Mouse (Mus musculus) thymus, adult 2 months (tissue): ENCODE results near the gene B4galt5.

ENCODE experiments used
- CTCF ChIP-seq: fragments of 200-500 bp; IDR thresholded peaks from 2 replicates; pipeline ENCODE4 v1.5.1; 2012; ENCODE audit warnings: mild to moderate bottlenecking, control low read depth, low read length, moderate library complexity, borderline replicate concordance; ENCODE audit not compliant: control insufficient read depth, poor library complexity, insufficient read depth; ENCODE audit errors: extremely low read depth
- POLR2A ChIP-seq: fragments of 200-500 bp; IDR thresholded peaks from 2 replicates; pipeline ENCODE4 v1.6.1; 2012; ENCODE audit warnings: mild to moderate bottlenecking, low read length, control low read depth, moderate library complexity; ENCODE audit not compliant: control insufficient read depth, poor library complexity, insufficient read depth; ENCODE audit errors: extremely low read depth

DNA sequence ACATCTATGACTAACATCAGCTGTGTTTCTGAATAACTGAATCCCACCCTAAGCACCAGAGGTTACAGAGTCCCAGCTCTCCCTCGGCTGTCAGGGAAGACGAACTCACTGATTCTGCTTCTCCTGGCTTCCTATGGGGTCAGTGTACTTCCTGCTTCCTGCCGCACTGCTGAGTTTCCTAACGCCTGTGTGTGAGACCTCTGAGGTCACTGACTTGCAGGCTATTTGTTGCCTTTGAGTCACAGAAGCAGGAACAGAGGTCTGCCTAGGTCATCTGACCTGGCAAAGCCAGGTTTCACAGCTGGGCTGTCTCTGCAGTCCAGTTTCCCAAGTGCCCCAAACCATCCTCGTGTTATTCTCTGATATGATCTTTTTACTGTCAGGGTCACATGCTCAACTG is 30.0 kb downstream of the B4galt5 start:
- TF ChIP-seq CTCF (no peak), POLR2A (no peak)
